In the genomic region with DNA sequence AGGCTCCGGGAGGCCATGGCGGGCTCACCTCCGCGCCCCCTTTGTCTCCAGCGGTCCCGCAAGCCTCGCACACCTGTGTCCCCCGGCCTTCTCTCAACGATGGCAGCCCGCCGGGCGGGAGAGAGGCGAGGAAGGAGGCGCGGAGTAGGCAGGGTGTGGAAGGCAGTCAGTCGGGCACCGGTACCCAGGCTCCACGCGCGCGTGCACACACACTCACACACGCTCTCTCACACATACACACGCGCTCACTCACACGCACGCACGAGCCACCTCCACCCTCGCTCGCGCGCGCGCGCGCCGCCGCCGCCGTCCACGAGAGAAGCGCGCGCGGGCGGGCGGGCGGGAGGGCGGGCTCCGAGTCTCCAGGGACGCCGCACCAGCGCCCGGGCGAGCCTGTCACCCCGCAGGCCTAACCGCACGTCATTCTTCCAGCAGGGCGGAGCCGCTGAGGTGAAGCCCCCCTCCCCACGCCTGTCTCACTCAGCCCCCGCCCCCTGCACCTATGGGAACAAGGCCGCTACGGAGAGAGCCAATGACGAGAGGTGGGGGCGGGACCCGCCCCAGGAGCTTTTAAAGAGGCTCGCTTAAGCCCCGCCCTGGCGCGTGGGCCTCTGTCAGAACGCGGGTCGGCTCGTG, we compare ENCODE assay signal across 8 mouse cellular contexts. TPM values are rescaled to one million over a fixed set of nuclear protein-coding genes. Genes with fewer than 3 reads are reported as not detected.
A peak's percentile ranks its signal among the peaks of the same experiment; 100 is the strongest.
DNase-seq lines count a peak whose midpoint lies in the region; ATAC-seq lines count a peak whose summit lies in the region.

Gene Rundc3b (minus strand): TSS at position 357 of the 636 bp plus-strand sequence.

- peak within 1 kb of the TSS; percentile 47 for H3K27ac ChIP-seq in intestine, embryonic 16.5 days (ENCODE audit: low read length)

- peak; percentile 91 for DNase-seq in adrenal gland, adult 8-10 months
- DNase-seq in embryo, embryonic 11.5 days (ENCODE audit: low read depth, low spot score): peak; percentile 82
- peak; percentile 31 for DNase-seq in gonadal fat pad, adult 2 months (ENCODE audit: low read depth)
- DNase-seq in left cerebral cortex, postnatal 25 days (ENCODE audit: low spot score in 2 of 2): peak; percentile 93 to 97
- DNase-seq in mesoderm, embryonic 11.5 days (ENCODE audit: low read depth, low spot score): peak; percentile 94
- peak; percentile 92 to 96 for DNase-seq in right cerebral cortex, postnatal 36 days (ENCODE audit: low spot score in 2 of 2)
- DNase-seq in urinary bladder, postnatal 4 days (ENCODE audit: low spot score in 2 of 2): peak; percentile 75 to 78

- no peaks in the 10 kb centered on the region for H3K4me1 ChIP-seq in intestine, embryonic 16.5 days (ENCODE audit: control insufficient read depth, insufficient read depth, low read length)

- WGBS in intestine, embryonic 16.5 days: 1% methylated on average over 59 of the region's 74 CpGs

- peak within 1 kb of the TSS; percentile 87 for H3K4me3 ChIP-seq in intestine, embryonic 16.5 days (ENCODE audit: low read length)

- ATAC-seq in intestine, embryonic 16.5 days: peak; percentile 97

- H3K9ac ChIP-seq in intestine, embryonic 16.5 days (ENCODE audit: low read depth, low read length): peak within 1 kb of the TSS; percentile 80

- no peaks in the 10 kb centered on the region for H3K27me3 ChIP-seq in intestine, embryonic 16.5 days (replicated peaks; ENCODE audit: control insufficient read depth, insufficient read depth, low read length)

- H3K36me3 ChIP-seq in intestine, embryonic 16.5 days (ENCODE audit: control insufficient read depth, insufficient read depth, low read length): no peaks in the 10 kb centered on the region

- H3K9me3 ChIP-seq in intestine, embryonic 16.5 days (ENCODE audit: control insufficient read depth, low read length): no peaks in the 10 kb centered on the region

- peak within 1 kb of the TSS; percentile 94 for H3K4me2 ChIP-seq in intestine, embryonic 16.5 days (ENCODE audit: low read depth, low read length)

- intact Hi-C loops in left cerebral cortex, postnatal 25 days (cut with DNase I): loop anchor here (1.0 to 2.0 kb wide), 2 partner anchors 272 to 375 kb away; partner anchors contain the start of gene Crot

RNA-seq across cellular contexts. Expression of gene Rundc3b, which starts in this region (rescaled TPM):
- 10 to 100 TPM in 2 of 4 experiments, 1 to 10 TPM in 2; 6.4 to 12.6 (median 10.0) TPM for total RNA-seq in adrenal gland, adult 8-10 months (2022)
- 0.30 and 0.32 TPM in 2 replicates for polyA plus RNA-seq in gonadal fat pad, adult 2 months (2012; rRNA removed)
- polyA plus RNA-seq in intestine, embryonic 16.5 days (2015; fragmentation: Nextera tagmentation; extraction: Ambion mirVana): 5.4 and 6.1 TPM in 2 replicates
- total RNA-seq in left cerebral cortex, postnatal 25 days (2021): 10 to 100 TPM; 34.5 to 36.1 TPM

Comparison
In these comparisons a context has a peak if more than half of its experiments do, and no peak if none do; other contexts are left out.
1. Peak in every context shown above with its lines: DNase-seq, ATAC-seq, H3K4me3 ChIP-seq and H3K27ac ChIP-seq.
2. Peak in DNase-seq in gonadal fat pad, adult 2 months; RNA of the gene not detected or under 1 TPM.
3. DNase-seq: peak in every context shown above with its lines; median percentile 95 in left cerebral cortex, postnatal 25 days; 94 in mesoderm, embryonic 11.5 days; 94 in right cerebral cortex, postnatal 36 days; 91 in adrenal gland, adult 8-10 months; 82 in embryo, embryonic 11.5 days; 76 in urinary bladder, postnatal 4 days; 31 in gonadal fat pad, adult 2 months.